Mouse (Mus musculus) stomach, embryonic 16.5 days (tissue): Measurements from ENCODE around the gene Olfr1348. TPM values are rescaled to one million over a fixed set of nuclear protein-coding genes. Genes with fewer than 3 reads are reported as not detected.

Experiments
- ATAC-seq: fragments of 200-750 bp; cut with Nextera tagmentation; 2 replicates; pipeline ENCODE4 v1.8.0; 2017; ENCODE audit warnings: moderate number of reproducible peaks, moderate TSS enrichment; ENCODE audit not compliant: insufficient read depth, low FRiP score
- H3K27ac ChIP-seq: fragments of 300-500 bp; sonication (generic); 2 replicates; pipeline ENCODE4 v1.5.1; 2014; ENCODE audit warnings: low read length
- H3K27me3 ChIP-seq: fragments of 300-500 bp; sonication (generic); 2 replicates; pipeline ENCODE4 v1.6.1; 2014; ENCODE audit warnings: low read length, control low read depth, mixed read lengths; ENCODE audit not compliant: control insufficient read depth, insufficient read depth
- H3K36me3 ChIP-seq: fragments of 300-500 bp; sonication (generic); 2 replicates; pipeline ENCODE4 v1.6.1; 2014; ENCODE audit warnings: low read length; ENCODE audit not compliant: control insufficient read depth, insufficient read depth
- H3K4me1 ChIP-seq: fragments of 300-500 bp; sonication (generic); 2 replicates; pipeline ENCODE4 v1.6.1; 2014; ENCODE audit warnings: low read length, control low read depth, mixed read lengths; ENCODE audit not compliant: control insufficient read depth, insufficient read depth
- H3K4me2 ChIP-seq: fragments of 300-500 bp; sonication (generic); 2 replicates; pipeline ENCODE4 v1.6.1; 2014; ENCODE audit warnings: low read depth, low read length, mixed read lengths
- H3K4me3 ChIP-seq: fragments of 300-500 bp; sonication (generic); replicated peaks from 2 replicates; pipeline ENCODE4 v1.5.1; 2014; ENCODE audit warnings: mild to moderate bottlenecking, low read length
- H3K9ac ChIP-seq: fragments of 300-500 bp; sonication (generic); 2 replicates; pipeline ENCODE4 v1.6.1; 2014; ENCODE audit warnings: low read length
- H3K9me3 ChIP-seq: fragments of 300-500 bp; sonication (generic); replicated peaks from 2 replicates; pipeline ENCODE4 v1.6.1; 2016; ENCODE audit warnings: low read length, control low read depth; ENCODE audit not compliant: control insufficient read depth
- WGBS: fragments of 180-500 bp; shearing (Covaris S2); extraction: QIAGEN DNeasy Blood & Tissue Kit; methylation state at CpG from one replicate; pipeline ENCODE4 v1.1.7; 2014; 5-methylcytosine and 5-hydroxymethylcytosine counted together
- polyA plus RNA-seq: library from polyadenylated mRNA; unstranded; fragments of >200 nt; fragmentation: Nextera tagmentation; extraction: Ambion mirVana; gene quantifications from 2 replicates; pipeline ENCODE4 v1.2.1, GENCODE M21; 2015

Gene Olfr1348
- polyA plus RNA-seq, 1 experiment from 2014 or later: not detected

DNA sequence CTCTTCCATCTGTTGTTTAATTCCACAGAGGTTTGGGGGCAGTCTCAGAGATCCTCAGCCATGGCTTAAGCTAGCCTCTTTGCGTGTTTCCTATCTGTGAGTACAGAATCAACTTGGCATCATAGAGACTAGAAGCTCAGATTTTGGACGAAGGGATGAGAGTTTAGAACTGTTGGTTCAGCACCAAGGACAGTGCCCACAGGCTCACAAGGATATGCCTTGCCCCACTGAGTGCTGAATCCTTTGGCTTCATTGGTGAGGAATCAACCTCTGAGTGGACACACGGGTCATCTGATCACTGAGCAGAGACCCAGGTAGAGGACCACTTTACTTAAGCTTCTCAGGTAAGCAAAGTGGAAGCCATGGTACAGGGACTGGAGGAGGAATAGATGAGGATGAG, 52.1 kb downstream of the Olfr1348 start:
- no peaks in the 10 kb centered on the region for H3K4me1 ChIP-seq

DNA sequence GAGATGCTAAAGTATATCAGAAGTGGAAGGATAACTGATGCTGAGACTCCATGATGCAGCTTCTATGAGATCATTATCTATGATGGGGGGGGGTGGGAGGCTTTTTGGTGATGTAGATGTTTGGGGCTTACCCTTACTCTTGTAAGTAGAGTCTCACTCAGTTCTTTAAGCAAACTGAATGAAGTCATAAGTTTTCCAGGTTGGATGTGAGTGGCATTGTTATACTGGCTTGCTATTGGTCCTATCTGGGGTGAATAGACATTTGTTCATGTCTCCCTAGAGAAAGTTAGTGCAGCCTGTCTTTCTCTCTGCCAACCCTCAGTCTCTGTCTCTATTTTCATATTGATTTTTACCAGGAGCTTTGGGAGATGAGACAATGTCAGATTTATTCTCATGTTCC, 52.7 kb downstream of the Olfr1348 start, which contains the start of gene Olfr1336:
TSS of gene Olfr1336 (plus strand) at position 301 of the 400 bp plus-strand sequence.
- no peak within 1 kb of the TSS for H3K27ac ChIP-seq
- no peaks in the 10 kb centered on the region for H3K36me3 ChIP-seq
- no peak within 1 kb of the TSS for H3K4me2 ChIP-seq
- H3K9ac ChIP-seq: no peak within 1 kb of the TSS
- no peaks in the 10 kb centered on the region for H3K4me1 ChIP-seq
- ATAC-seq: no peak
- H3K27me3 ChIP-seq: no peaks in the 10 kb centered on the region
- H3K9me3 ChIP-seq: no peaks in the 10 kb centered on the region
- no peak within 1 kb of the TSS for H3K4me3 ChIP-seq

More for the DNA sequence above, 52.1 kb downstream of the Olfr1348 start:
- no peak for ATAC-seq
- H3K36me3 ChIP-seq: no peaks in the 10 kb centered on the region
- no peak overlapping the region for H3K4me3 ChIP-seq
- WGBS: 44% methylated on average over 3 of the region's 3 CpGs
- H3K27me3 ChIP-seq: no peaks in the 10 kb centered on the region
- no peak overlapping the region for H3K4me2 ChIP-seq
- H3K9ac ChIP-seq: no peak overlapping the region
- no peaks in the 10 kb centered on the region for H3K9me3 ChIP-seq
- no peak overlapping the region for H3K27ac ChIP-seq

Other genes starting within 250 kb of the Olfr1348 start
- gene Zfp667, start 222.2 kb downstream of the Olfr1348 start, polyA plus RNA-seq: 7.4 and 9.8 TPM in 2 replicates
- 4.6 and 5.9 TPM in 2 replicates for gene Zfp583, start 177.5 kb downstream of the Olfr1348 start, polyA plus RNA-seq
- gene Gm3854, start 165.0 kb downstream of the Olfr1348 start, polyA plus RNA-seq: 1.3 and 1.7 TPM in 2 replicates
- gene Zfp78, start 145.5 kb downstream of the Olfr1348 start, polyA plus RNA-seq: 2.8 and 3.0 TPM in 2 replicates
- 6.4 and 6.7 TPM in 2 replicates for gene Zfp28, start 125.5 kb downstream of the Olfr1348 start, polyA plus RNA-seq
- gene Smim17, start 110.0 kb downstream of the Olfr1348 start, polyA plus RNA-seq: 0.31 TPM in 1 of 2 replicates, not detected in the other
- not detected in 2 replicates for gene Gm20715, start 98.5 kb downstream of the Olfr1348 start, polyA plus RNA-seq
- gene Olfr1344, start 70.1 kb downstream of the Olfr1348 start, polyA plus RNA-seq: not detected in 2 replicates
- gene Olfr1336, start 52.6 kb downstream of the Olfr1348 start, polyA plus RNA-seq: not detected in 2 replicates
- not detected in 2 replicates for gene Olfr1346, start 41.6 kb downstream of the Olfr1348 start, polyA plus RNA-seq
- not detected in 2 replicates for gene Olfr5, start 21.8 kb downstream of the Olfr1348 start, polyA plus RNA-seq
- not detected in 2 replicates for gene Olfr1347, start 9.0 kb downstream of the Olfr1348 start, polyA plus RNA-seq
- not detected in 2 replicates for gene Olfr1349, start 14.2 kb upstream of the Olfr1348 start, polyA plus RNA-seq
- gene Olfr1350, start 56.1 kb upstream of the Olfr1348 start, polyA plus RNA-seq: not detected in 2 replicates
- gene Zim1, start 187.7 kb upstream of the Olfr1348 start, polyA plus RNA-seq: 4.9 and 7.0 TPM in 2 replicates
- gene Peg3, start 221.7 kb upstream of the Olfr1348 start, polyA plus RNA-seq: 148 and 157 TPM in 2 replicates
- 4.9 and 5.6 TPM in 2 replicates for gene Usp29, start 221.8 kb upstream of the Olfr1348 start, polyA plus RNA-seq